Mouse (Mus musculus): ENCODE results near the gene Nfe2l3. TPM values are rescaled to one million over a fixed set of nuclear protein-coding genes. Genes with fewer than 3 reads are reported as not detected.

The Nfe2l3 gene
- polyA plus RNA-seq, 1 experiment from 2014 or later = 1.9 TPM

- no peak overlapping the region for H3K4me3 ChIP-seq
- no peaks in the 10 kb centered on the region for H3K9me3 ChIP-seq
- no peaks in the 10 kb centered on the region for H3K36me3 ChIP-seq
- peaks cover 7% of the 10 kb centered on the region; the same call in 1 of the 2 replicates for H3K4me1 ChIP-seq
- no peak overlapping the region for H3K9ac ChIP-seq
- H3K27me3 ChIP-seq = no peaks in the 10 kb centered on the region
- WGBS = 86% methylated on average over 5 of the region's 5 CpGs
- no peak overlapping the region for H3K4me2 ChIP-seq (replicated peaks)
- no peak overlapping the region for H3K27ac ChIP-seq
- no peak for ATAC-seq (ENCODE audit: insufficient number of reproducible peaks, insufficient read depth, low FRiP score, low TSS enrichment)
Observed at GRCm38 (mm10) chr6:51403598-51403997, 28.9 kb upstream of the Nfe2l3 start.

- Histone ChIP-seq H3K27me3 (no peaks in the 10 kb centered on the region), H3K4me3 (no peak overlapping the region), H3K9ac (no peak overlapping the region), H3K9me3 (no peaks in the 10 kb centered on the region), H3K4me2 (replicated peaks) (no peak overlapping the region), H3K36me3 (no peaks in the 10 kb centered on the region), H3K4me1 (0 out of 2 replicates have a peak, but pooled peaks cover under 1% of the 10 kb centered on the region), H3K27ac (no peak overlapping the region)
- no peak for ATAC-seq (ENCODE audit: insufficient number of reproducible peaks, insufficient read depth, low FRiP score, low TSS enrichment)
- 73% methylated on average over 4 of the region's 4 CpGs for WGBS
Observed at GRCm38 (mm10) chr6:51404502-51404901, 28.0 kb upstream of the Nfe2l3 start.

GRCm38 (mm10) chr6:51416433-51416832 lies 16.0 kb upstream of the Nfe2l3 start:
- Histone ChIP-seq H3K27ac (no peak overlapping the region), H3K4me3 (no peak overlapping the region), H3K9ac (no peak overlapping the region), H3K4me1 (no peaks in the 10 kb centered on the region), H3K27me3 (no peaks in the 10 kb centered on the region), H3K4me2 (replicated peaks) (no peak overlapping the region), H3K9me3 (no peaks in the 10 kb centered on the region), H3K36me3 (no peaks in the 10 kb centered on the region)
- no peak for ATAC-seq (ENCODE audit: insufficient number of reproducible peaks, insufficient read depth, low FRiP score, low TSS enrichment)
- 65% methylated on average over 1 of the region's 1 CpGs for WGBS

GRCm38 (mm10) chr6:51417306-51417936 lies 15.0 kb upstream of the Nfe2l3 start:
- H3K27me3 ChIP-seq = no peaks in the 10 kb centered on the region
- H3K4me3 ChIP-seq = no peak overlapping the region
- no peak overlapping the region for H3K4me2 ChIP-seq (replicated peaks)
- whole genome bisulfite sequencing = 88% methylated on average over 4 of the region's 4 CpGs
- no peak overlapping the region for H3K27ac ChIP-seq
- no peaks in the 10 kb centered on the region for H3K36me3 ChIP-seq
- no peaks in the 10 kb centered on the region for H3K9me3 ChIP-seq
- H3K4me1 ChIP-seq = no peaks in the 10 kb centered on the region
- no peak for ATAC-seq (ENCODE audit: insufficient number of reproducible peaks, insufficient read depth, low FRiP score, low TSS enrichment)
- no peak overlapping the region for H3K9ac ChIP-seq

GRCm38 (mm10) chr6:51423466-51424122 lies 8.9 kb upstream of the Nfe2l3 start:
- no peak overlapping the region for H3K27ac ChIP-seq
- no peak overlapping the region for H3K9ac ChIP-seq
- H3K27me3 ChIP-seq = no peaks in the 10 kb centered on the region
- no peaks in the 10 kb centered on the region for H3K4me1 ChIP-seq
- no peak overlapping the region for H3K4me3 ChIP-seq
- no peak overlapping the region for H3K4me2 ChIP-seq (replicated peaks)
- no peaks in the 10 kb centered on the region for H3K9me3 ChIP-seq
- H3K36me3 ChIP-seq = no peaks in the 10 kb centered on the region
- 49% methylated on average over 11 of the region's 11 CpGs for WGBS
- no peak for ATAC-seq (ENCODE audit: insufficient number of reproducible peaks, insufficient read depth, low FRiP score, low TSS enrichment)

- Histone ChIP-seq H3K36me3 (no peaks in the 10 kb centered on the region), H3K27me3 (no peaks in the 10 kb centered on the region), H3K9ac (no peak overlapping the region), H3K4me3 (no peak overlapping the region), H3K27ac (no peak overlapping the region), H3K4me2 (replicated peaks) (no peak overlapping the region), H3K4me1 (no peaks in the 10 kb centered on the region), H3K9me3 (no peaks in the 10 kb centered on the region)
- ATAC-seq (ENCODE audit: insufficient number of reproducible peaks, insufficient read depth, low FRiP score, low TSS enrichment) = no peak
- WGBS = 89% methylated on average over 2 of the region's 2 CpGs
Observed at GRCm38 (mm10) chr6:51424537-51424936, 7.9 kb upstream of the Nfe2l3 start.

- Histone ChIP-seq H3K9me3 (no peaks in the 10 kb centered on the region), H3K36me3 (no peaks in the 10 kb centered on the region), H3K4me3 (no peak overlapping the region), H3K27me3 (peaks cover 49% of the 10 kb centered on the region), H3K9ac (no peak overlapping the region), H3K4me2 (replicated peaks) (no peak overlapping the region), H3K27ac (no peak overlapping the region), H3K4me1 (peaks cover 16% of the 10 kb centered on the region)
- 36% methylated on average over 7 of the region's 7 CpGs for WGBS
- no peak for ATAC-seq (ENCODE audit: insufficient number of reproducible peaks, insufficient read depth, low FRiP score, low TSS enrichment)
Observed at GRCm38 (mm10) chr6:51434270-51434669, 1.8 kb downstream of the Nfe2l3 start.

GRCm38 (mm10) chr6:51437665-51438064 lies 5.2 kb downstream of the Nfe2l3 start:
- 83% methylated on average over 4 of the region's 4 CpGs for WGBS
- no peaks in the 10 kb centered on the region for H3K9me3 ChIP-seq
- ATAC-seq (ENCODE audit: insufficient number of reproducible peaks, insufficient read depth, low FRiP score, low TSS enrichment) = no peak

GRCm38 (mm10) chr6:51438826-51439330 lies 6.4 kb downstream of the Nfe2l3 start:
- no peak for ATAC-seq (ENCODE audit: insufficient number of reproducible peaks, insufficient read depth, low FRiP score, low TSS enrichment)
- Histone ChIP-seq H3K9me3 (no peaks in the 10 kb centered on the region), H3K27ac (no peak overlapping the region), H3K27me3 (peaks cover 27% of the 10 kb centered on the region), H3K9ac (no peak overlapping the region), H3K36me3 (no peaks in the 10 kb centered on the region), H3K4me2 (replicated peaks) (no peak overlapping the region), H3K4me1 (peaks cover 4% of the 10 kb centered on the region; the same call in 1 of the 2 replicates), H3K4me3 (no peak overlapping the region)
- 90% methylated on average over 9 of the region's 9 CpGs for WGBS

More at GRCm38 (mm10) chr6:51437665-51438064, 5.2 kb downstream of the Nfe2l3 start:
- H3K36me3 ChIP-seq = no peaks in the 10 kb centered on the region
- no peak overlapping the region for H3K4me3 ChIP-seq
- peaks cover 39% of the 10 kb centered on the region for H3K27me3 ChIP-seq
- no peak overlapping the region for H3K9ac ChIP-seq
- H3K27ac ChIP-seq = no peak overlapping the region
- no peak overlapping the region for H3K4me2 ChIP-seq (replicated peaks)
- peaks cover 10% of the 10 kb centered on the region for H3K4me1 ChIP-seq

GRCm38 (mm10) chr6:51442191-51442835 lies 9.8 kb downstream of the Nfe2l3 start:
- 56% methylated on average over 9 of the region's 9 CpGs for WGBS
- Histone ChIP-seq H3K4me1 (peaks cover 4% of the 10 kb centered on the region; the same call in 1 of the 2 replicates), H3K36me3 (no peaks in the 10 kb centered on the region), H3K4me3 (no peak overlapping the region), H3K4me2 (replicated peaks) (no peak overlapping the region), H3K27me3 (0 out of 2 replicates have a peak, but pooled peaks cover 2% of the 10 kb centered on the region), H3K9me3 (no peaks in the 10 kb centered on the region), H3K27ac (no peak overlapping the region), H3K9ac (no peak overlapping the region)
- no peak for ATAC-seq (ENCODE audit: insufficient number of reproducible peaks, insufficient read depth, low FRiP score, low TSS enrichment)

- Histone ChIP-seq H3K36me3 (peaks cover 4% of the 10 kb centered on the region; the same call in 1 of the 2 replicates), H3K4me1 (peaks cover 8% of the 10 kb centered on the region; the same call in 1 of the 2 replicates), H3K27me3 (no peaks in the 10 kb centered on the region), H3K4me2 (replicated peaks) (no peak overlapping the region), H3K9me3 (no peaks in the 10 kb centered on the region), H3K9ac (no peak overlapping the region), H3K27ac (no peak overlapping the region), H3K4me3 (no peak overlapping the region)
- ATAC-seq (ENCODE audit: insufficient number of reproducible peaks, insufficient read depth, low FRiP score, low TSS enrichment) = no peak
- WGBS = 46% methylated on average over 7 of the region's 7 CpGs
Observed at GRCm38 (mm10) chr6:51452927-51453503, 20.5 kb downstream of the Nfe2l3 start.

Measured in embryonic facial prominence, embryonic 12.5 days (tissue).